Mouse (Mus musculus): ENCODE results near the gene Krtap19-2.

DNA sequence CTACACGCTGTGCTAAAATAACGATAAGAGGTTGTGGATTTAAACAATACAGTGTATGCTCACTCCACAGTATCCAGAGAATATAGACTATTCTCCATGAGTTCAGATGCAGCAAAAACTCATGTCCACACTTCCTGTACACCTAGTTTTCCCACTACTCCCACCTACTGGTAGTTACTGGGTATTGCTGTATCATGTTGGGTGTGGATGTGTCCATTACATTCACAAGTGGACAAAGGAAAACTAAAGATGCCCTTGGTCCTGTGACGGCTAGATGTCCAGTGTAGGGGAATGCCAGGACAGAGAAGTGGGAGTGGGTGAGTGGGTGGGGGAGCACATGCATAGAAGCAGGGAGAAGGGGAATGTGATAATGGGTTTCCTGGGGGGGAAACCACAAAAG, 50.3 kb downstream of the Krtap19-2 start:
- TF ChIP-seq CTCF (IDR thresholded peaks at IDR 0.05; ENCODE audit: extremely low read depth, insufficient read length, insufficient replicate concordance, low read depth, low read length) = no peak
- TF ChIP-seq POLR2A (IDR thresholded peaks at IDR 0.05; ENCODE audit: low read depth, low read length) = no peak
